Mouse (Mus musculus): ENCODE data around the gene Esrrg.

The Esrrg gene

DNA sequence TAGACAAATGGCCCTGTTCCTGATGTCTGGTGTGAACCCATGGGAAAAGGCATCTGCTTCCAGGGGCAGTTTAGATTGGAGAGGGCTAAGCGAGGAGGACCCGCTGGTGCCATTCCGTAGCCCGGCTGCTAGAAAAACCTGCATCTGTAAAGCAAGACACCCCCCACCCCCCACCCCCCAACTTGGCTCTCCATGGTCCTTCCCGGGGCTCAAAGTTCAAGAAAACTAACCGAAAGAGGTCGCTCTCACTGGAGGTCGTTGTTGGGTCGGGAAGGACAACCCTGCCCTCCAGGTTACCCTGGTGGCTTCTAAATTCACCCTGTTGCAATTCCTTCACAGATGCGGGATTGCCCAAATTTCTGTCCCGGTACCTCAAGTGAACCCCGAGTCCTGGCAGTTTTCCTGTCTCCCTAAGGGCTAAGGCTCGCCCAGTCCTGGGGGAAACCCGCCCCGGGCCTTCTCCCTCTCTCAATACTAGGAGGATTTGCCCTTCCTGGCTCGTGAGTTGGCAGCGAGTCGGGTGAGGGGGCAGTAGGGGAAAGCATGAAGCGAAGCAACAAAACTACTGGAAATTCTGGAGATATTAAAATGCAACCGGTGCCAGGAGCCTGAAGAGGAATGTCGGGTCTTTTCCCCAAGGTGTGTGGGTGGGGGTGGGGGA, at the start of gene Esrrg:
TSS of gene Esrrg (plus strand) at position 531 of the 661 bp plus-strand sequence.
- DNase-seq (ENCODE audit: low spot score) = no peak

DNA sequence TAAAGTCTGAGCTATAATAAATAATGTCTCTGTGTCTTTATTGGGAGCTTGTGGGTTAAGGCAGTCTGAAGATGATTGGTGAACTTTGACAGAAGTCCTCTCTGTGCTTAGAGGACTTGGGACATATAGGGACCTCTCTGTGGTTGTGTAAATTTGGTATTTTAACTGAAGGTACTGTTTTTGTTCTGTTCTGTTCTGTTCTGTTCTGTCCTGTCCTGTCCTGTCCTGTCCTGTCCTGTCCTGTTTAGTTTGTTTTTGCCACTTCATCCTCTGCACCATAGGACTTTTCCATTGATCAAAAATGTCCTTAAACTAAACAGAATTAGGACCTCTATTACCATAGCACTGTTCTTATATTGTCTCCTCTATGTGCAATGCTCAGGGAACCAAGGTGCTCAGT, 24.6 kb upstream of the Esrrg start:
- DNase-seq (ENCODE audit: low spot score) = no peak

DNA sequence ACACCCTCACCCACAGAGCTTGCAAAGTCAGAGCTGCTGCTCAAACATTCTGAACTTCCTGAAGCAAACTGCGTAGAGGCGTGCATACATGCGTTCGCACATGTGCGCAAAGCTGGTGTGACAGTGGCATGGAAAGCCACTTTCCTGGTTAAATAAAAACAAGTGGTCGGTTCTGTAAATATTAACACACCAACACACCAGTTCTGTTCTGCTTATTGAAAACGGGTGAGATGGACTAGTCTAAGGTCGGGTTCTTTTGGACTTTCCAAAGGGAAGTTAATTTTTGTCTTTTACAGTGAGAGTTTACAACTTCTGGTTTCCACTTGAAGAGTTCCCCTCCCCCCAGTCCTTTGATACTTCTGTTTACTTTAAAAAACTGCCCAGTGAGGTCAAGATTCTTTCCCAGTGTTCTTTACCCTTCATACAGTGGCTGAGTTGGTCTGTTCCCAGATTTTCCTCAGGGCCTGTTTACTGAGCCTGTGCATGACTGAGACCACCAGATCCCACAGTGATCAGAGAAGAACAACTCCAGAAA, 22.0 kb upstream of the Esrrg start:
- no peak for DNase-seq (ENCODE audit: low spot score)

DNA sequence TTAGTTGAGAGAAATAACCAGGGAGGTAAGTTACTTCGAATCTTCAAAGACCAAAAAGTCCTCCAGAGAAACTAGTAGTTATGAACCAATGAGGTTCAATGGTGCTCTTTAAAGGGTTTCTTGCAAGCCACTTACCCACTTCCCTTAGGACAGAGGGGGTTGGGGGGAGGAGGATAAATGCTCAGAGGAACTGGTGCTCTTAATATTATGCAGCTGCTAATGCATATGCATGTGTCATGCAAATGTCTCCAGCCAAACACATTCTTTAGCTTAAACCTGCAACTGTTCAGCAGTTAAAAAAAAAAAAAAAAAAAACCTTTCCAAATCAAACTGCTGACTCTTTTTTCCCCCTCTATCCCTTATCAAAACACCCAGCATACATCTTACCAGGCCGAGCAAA, 5.6 kb upstream of the Esrrg start:
- no peak for DNase-seq (ENCODE audit: low spot score)

DNA sequence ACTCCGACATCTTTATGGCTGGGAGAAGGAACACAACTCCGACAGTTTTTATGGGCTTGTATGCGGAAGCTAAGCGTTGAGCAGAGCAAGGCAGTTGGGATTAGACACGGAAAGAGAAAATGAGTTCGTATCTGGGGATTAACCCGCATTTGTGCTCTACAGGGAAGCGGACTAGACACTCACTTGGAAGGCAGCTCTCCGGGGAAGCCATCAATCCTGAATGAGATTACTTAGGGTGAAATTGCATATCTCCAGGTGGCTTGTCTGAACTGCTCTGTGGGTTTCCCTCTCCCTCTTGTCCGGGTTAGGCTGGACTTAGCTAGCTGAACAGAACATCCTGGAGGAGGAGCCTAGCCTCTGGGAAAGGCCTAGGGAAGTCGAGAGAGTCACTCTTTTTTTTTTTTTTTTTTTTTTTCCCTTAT, 4.5 kb upstream of the Esrrg start:
- DNase-seq (ENCODE audit: low spot score) = no peak

DNA sequence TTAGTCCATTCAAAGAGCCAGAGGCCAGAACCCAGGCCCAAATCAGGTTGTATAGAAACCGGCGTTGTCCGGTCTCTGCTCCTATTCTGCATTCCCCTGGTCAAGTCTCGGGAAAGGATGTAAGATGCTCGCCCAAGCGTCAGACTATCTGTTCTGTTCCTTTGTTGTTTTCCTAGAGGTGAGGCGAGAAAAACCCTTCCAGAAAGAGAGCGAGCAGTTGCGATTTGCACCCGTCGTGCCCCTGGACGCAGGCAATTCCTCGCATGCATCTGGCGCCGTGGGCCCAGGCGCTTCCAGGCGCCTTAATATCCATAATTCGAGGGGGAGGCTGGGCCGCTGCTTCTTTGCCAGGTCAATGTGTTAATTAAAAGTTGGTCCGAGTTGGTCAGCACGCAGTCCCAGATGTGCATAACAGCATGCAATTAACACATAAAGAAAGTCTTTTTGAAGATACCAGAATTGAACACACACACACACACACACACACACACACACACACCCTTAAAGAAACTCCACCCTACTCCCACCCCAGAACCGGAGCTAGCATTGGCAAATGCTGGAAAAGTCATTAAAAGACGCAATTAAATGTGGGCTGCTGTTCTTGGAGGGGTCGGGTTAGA, 3.8 kb upstream of the Esrrg start:
- DNase-seq (ENCODE audit: low spot score) = no peak

DNA sequence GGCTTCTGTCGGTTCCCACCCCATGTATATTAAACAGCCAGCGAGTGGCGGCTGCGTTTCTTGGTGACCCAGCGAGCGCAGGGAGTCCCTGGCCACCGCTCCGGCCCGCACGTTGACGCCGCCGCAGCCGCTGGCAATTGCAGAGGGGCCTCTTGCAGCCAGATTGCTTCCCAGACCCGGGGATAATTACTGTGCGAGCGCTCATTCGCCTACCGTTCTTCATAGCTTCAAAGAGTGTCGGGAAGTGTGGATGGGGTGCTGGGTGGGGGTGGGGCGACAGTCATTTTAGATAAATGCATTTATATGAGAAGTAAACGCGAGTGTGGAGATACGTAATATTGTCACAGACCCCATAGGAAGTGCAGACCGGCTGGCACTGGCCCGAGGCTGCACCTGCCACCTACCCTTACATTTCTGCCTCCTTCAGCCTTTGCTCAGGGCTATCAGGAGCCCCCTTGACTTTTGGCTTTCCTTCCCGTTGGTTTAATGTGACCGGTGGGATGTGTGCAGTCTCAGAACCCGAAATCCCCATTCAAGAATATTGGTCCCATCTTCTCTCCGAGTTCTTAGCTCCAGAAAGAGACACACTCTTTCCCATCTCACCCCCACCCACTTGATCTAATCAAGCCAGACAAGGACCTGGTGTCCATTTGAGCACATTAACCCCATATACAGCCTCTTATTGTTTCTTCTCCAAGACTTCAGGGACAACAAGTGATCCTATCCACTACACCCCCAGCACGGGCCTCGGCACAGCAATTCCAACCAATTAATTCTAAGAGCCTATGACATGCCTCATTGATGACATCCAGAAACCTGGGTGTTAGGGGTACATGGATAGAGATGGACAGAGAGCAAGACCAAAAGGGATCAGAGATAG, 3.0 kb upstream of the Esrrg start:
- no peak for DNase-seq (ENCODE audit: low spot score)

DNA sequence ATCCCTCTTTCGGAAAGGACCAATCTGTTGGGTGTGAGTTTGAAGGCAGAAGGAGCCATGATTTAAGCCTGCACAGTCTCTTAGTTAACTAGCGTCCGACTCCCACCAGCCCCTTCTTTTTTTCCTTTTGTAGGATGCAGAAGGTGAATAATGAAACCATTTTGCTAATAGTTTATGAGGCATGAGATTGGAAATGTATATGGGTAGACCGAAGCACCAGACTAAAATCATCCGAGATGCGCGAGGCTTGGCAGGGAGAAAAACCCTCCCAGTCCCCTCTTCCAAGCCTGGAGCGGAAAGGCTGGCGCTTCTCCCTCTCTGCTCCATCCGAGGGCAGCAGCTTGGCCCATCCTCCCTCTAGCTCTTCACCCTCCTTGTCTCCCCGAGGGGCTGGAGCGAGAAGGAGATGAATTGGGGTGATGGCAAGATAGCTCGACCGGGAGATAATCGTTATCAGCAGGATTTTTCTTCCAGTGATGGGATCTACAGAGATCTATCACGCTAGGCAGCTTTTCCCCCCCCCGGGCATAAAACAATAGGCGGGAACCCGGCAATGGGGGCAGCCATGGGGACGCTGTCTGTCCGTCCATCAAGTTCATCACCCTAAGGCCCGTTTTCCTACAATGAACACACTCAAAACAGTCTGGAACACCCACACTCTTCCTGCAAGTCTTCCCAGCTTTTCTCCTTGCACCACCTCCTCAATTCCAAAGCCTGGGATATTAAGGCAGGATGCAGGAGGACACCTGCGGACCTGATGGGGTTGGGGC, 2.1 kb upstream of the Esrrg start:
- no peak for DNase-seq (ENCODE audit: low spot score)

DNA sequence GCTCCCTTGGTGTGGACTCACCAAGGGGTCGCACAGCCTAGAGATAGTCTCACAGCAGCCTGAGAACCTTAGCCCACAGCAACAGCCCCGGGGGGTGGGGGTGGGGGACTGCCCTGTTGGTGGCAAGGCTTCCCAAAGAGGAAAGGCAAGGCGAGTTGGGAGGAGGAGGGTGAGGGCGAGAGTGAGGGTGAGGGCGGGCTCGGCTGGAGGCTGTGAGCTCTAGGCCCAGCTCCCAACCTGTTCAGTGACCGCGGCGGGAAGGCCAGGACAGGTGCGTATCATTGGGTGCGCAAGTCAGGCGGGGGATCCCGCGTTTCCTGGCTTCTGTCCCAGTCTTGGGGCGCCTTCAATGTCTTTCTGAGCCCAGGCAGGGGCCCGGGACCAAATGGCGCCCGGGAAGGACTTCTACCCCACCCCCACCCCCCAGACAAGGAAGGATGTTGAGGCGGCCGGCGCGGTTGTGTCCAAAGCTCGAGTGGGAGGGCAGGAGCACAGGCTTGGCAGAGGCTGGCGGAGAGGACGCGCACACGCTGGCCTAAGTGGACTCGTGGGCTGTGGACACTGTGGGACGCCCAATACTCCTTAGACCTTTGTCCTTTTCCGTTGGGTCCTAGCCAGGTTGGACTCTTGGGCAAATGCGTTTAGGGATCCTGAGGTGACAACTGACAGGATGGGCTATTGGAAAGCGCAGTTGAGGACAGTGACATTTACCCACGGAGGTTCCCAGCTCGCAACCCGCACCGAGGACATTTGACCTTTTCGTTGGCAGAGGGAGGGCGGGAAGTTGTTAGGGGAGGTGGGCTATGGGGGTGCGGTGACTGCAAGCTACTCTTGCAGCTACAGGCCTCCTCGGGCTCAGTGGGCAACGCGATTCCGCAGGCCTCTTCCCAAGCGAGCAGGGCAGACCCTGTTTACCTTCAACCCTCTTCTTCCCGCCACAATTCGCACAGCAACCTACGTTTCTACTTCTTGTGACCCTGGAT, 1.2 kb upstream of the Esrrg start:
- peak; percentile 8 for DNase-seq (ENCODE audit: low spot score)

DNA sequence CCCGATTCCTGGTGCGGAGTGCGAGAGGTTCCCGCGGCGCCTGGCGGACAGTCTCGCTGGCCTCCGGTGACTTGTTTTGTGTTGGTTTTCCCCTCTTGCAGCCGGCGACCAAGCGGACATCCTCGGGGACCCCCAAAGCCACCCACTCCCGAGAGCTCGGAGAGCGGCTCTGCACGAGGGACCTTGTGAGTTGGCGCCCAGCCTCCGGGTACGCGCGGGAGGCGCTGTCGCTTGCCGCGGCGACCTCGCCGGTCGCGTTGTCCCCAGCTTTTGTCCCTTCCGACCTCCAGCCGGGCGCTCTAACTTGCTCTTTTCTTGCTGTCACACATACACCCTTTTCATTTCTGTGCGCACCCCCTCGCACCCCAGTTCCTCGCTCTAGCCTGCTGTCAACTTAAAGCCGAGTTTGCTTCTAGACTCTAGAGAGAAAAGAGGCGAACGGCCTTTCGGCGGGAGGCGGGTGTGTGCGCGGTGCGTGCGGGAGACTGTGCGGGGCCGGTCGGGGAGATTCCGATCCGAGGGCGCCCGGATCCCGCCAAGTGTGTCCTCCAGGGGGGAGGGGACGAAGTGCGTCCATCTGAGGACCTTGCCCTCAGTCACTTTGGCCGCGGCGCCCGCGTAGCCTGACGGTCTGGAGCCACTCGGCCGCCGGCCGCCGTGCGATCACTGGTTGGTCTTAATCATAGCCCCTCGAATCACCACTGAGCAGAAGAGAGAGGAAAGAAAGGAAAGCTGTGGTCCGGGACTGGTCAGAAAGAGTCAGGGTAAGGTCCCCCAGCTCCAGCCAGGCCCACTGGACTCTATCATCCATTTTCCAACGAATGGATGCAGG, 646 bp downstream of the Esrrg start:
- DNase-seq (ENCODE audit: low spot score) = no peak

DNA sequence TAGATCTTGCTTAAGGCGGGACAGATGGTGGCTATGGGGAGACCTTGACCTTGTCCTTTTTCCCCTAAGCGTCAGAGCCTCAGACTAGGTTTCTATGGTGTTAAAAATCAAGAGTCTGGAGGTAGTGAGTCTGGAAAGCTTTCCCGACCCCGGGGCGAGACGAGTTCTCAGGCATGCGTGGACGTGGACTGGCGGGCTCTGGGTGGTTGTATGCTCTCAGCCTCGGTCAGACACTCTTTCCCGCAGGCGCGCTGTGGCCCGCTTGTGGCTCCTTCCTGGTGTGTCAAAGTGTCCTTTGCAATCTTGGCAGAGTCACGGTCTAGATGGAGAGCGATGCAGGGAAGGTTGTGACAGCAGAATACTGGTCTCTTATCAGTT, 1.3 kb downstream of the Esrrg start:
- no peak for DNase-seq (ENCODE audit: low spot score)

DNA sequence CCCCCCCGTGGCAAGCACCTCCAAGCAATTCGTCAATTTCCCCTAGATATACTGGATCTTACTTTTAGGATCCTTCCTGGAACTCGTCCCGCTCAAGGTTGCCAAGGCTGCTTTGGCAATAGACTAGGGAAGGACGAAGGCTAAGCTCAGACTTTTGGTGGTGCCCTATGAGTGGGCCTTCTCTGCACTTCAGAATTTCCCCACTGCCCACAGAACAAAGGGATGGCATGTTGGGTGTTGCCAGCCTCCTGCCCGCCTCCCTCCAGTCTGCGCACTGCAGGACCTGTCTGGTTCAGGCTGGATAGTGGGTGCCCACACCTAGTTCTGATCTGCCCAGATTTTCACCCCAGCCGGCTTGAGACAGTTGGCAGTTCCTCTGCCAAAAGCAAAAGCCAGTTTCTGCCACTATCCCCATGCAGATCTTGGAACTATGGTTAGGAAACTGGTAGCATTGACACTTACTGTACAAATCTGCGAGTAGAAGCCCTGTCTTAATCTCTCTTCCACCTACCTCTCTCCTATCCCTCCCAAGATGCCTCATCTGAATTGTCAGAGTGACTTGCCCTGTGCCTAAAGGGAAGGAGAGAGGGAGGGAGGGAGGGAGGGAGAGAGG, 1.9 kb downstream of the Esrrg start:
- no peak for DNase-seq (ENCODE audit: low spot score)

DNA sequence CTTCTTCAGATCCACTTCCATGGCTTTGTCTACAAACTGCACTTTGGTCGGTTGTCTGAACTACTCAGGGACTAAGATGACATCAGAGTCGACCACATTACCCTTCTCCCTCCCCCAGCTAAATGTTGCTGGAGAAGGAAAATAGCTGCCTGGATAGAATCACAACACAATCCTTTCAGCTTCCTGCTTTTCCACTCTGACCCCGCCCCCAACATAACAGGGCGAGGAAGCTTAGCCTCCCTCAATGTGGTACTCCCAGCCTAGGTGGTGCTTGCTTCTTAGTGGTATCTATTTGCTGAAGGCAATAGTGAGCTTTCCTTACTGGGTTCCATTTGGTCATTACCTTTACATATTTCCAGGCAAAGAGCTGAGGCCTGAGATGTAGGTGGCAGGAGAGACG, 3.3 kb downstream of the Esrrg start:
- no peak for DNase-seq (ENCODE audit: low spot score)

DNA sequence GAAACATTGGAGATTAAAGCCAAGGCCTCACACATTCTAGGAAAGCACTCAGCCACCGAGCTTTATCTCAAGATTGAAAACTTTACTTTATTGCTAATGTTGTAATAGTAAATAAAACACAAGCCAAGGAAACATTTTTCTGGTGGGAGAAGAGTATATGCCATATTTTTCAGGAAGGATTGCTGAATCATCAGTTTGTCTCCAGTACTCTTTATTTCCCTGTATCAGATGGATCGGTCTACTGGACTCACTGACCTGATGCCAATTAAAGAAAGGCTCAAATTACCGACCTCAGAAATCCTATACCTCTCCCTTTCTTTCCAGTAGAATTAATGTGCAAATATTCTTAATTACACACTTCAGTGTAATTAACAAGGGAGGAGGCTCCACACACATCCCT, 4.7 kb downstream of the Esrrg start:
- DNase-seq (ENCODE audit: low spot score) = no peak

DNA sequence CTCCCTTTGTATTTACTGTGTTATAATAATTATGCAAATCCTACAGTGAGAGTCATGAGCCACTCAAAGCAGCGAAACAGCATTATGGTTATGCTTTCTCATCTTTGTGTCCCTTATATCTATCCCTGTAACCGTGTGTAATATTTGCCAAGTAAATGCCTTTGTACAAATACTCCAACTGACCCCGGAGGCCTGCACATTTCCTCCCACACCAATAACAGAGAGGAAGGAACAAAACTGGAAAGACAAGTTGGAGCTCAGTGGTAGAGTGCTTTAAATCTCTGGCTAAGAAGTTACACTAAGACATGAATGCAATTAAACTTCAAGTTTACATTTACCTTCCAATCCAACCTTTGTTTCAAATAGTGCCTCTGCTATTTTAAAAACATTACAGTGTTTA, 15.4 kb downstream of the Esrrg start:
- no peak for DNase-seq (ENCODE audit: low spot score)

DNA sequence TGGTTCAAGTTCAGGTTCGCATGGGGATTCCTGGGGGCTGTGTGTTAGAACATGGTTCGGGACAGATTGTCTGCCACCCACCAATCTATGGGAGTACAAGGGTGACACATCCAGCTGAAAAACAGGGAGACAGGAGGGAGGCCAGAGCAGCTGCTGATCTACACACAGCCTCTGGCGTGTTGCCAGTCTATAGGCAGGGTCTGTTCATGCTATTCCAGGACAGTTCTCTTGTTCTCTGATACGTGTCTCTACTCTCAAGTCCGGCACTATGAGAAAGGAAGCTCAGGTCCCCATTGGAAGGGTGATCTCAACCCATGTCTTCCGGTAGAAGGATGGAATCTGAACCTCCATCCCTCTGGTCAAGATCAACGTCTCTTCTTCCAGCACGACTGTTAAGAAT, 21.8 kb downstream of the Esrrg start:
- DNase-seq (ENCODE audit: low spot score) = no peak

DNA sequence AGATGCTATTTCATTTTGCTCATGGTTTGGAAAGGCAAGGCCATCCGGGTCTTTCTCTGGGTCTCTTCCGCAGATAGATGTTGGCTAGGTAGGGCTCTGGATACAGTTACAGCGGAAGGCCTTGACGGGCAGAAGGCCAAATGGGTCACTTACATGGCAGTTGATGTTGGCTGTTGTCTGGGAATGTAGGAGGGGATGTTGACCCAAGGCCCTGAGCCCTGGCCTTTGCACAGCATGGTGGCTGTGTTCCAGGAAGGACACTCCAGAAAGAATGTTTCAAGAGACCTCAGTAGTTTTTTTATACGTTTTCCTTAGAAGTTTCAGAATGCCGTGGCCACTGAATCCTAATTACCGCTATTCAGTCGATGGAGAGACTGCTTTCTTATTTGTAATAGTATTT, 22.9 kb downstream of the Esrrg start:
- no peak for DNase-seq (ENCODE audit: low spot score)

DNA sequence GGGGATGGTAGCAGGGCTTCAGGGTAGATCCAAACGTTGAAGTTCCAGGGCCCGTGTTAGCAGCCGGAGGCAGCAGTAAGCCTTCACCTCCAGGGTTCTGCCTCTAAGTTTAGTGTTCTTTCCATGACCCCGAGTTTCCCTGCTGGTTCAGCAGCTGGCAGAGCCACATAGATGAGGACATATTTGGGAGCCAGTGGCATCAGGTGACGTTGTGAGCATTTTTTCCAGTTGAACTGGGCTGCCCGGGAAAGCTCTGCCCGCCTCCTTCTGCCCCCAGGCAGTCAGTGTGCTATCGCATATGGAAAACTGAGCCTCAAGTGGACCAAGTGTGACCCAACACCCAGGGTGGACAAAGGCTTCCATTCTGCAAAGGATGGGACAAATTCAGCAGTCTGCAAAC, 36.7 kb downstream of the Esrrg start:
- DNase-seq (ENCODE audit: low spot score) = no peak

DNA sequence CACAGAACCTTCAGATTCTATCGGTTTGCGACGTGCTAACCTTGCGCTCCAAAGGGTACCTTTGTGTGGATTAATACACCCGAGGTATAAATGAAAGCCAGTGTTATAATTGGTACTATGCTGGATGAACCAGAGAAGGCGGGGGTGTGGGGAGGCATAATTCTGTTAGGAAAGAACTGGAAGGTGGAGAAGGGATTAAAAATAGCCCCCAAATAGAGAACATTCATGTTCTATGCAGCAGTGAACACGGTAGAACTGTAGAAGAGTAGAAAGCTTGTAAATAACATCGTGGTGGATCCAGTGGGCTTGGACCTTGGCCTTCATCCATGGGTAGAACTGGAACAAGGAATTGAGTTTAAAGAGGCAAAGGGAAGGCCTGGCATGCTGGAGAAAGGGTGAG, 40.0 kb downstream of the Esrrg start:
- DNase-seq (ENCODE audit: low spot score) = no peak

DNA sequence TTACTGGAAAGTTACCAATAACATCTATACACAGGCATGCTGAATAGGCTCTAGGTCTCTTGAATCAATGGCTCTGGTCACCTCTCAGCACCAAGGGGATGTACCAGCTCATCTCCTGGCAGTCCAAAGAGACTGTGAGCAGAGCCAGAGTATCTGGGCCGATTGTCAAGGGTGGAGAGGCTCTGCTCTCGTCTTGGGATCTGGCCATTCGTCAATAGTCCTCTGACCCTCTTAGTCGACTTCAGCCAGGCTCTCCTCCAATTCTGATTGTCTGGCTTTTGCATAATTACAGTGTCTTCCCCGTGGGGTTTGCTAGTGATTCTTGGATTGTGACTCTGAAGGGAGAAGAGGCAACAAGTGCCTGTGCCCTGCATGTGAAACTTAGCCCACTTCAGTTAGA, 41.3 kb downstream of the Esrrg start:
- DNase-seq (ENCODE audit: low spot score) = no peak
